Mouse (Mus musculus): Measurements from ENCODE around the gene Cntnap5c. TPM values are rescaled to one million over a fixed set of nuclear protein-coding genes. Genes with fewer than 3 reads are reported as not detected.

Gene Cntnap5c
- polyA plus RNA-seq, 1 experiment = 0.03 TPM

DNA sequence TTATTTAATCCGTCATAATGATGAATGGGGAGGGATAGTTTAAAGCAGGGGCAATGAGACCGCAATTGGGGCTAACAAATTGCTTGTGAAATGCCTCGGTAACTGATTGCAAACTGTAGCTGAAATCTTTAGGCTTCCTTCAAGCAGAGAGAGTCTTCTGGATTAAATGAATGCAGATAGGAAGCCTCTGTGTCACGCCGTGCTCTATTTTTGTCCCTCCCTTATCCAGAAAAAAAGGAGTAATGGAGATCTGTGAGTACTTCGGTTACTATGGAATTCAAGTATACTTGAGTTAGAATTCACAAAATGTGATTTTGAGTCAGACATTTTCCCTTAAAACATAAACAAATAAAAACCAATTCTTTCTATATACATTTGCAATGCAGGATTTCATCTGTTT, 581.9 kb downstream of the Cntnap5c start:
- WGBS = 90% methylated on average over 6 of the region's 6 CpGs
- H3K4me1 ChIP-seq (replicated peaks; ENCODE audit: control insufficient read depth, insufficient read depth, low read length) = no peaks in the 10 kb centered on the region
- TF ChIP-seq POLR2A (IDR thresholded peaks at IDR 0.05; ENCODE audit: control insufficient read depth, extremely low read depth, insufficient read depth, low read length, poor library complexity) (no peak), CTCF (IDR thresholded peaks at IDR 0.05; ENCODE audit: borderline replicate concordance, control insufficient read depth, extremely low read depth, insufficient read depth, low read length, poor library complexity) (no peak)
- H3K27me3 ChIP-seq (ENCODE audit: control insufficient read depth, insufficient read depth, low read length) = no peaks in the 10 kb centered on the region
- H3K36me3 ChIP-seq (ENCODE audit: control insufficient read depth, insufficient read depth, low read length) = no peaks in the 10 kb centered on the region
- H3K27ac ChIP-seq (ENCODE audit: control insufficient read depth, insufficient read depth, low read length) = no peak overlapping the region
- DNase-seq = no peak
- no peak overlapping the region for H3K4me3 ChIP-seq (ENCODE audit: control insufficient read depth, insufficient read depth, low read length)

- no peak for DNase-seq
- Histone ChIP-seq H3K4me1 (replicated peaks; ENCODE audit: control insufficient read depth, insufficient read depth, low read length) (no peaks in the 10 kb centered on the region), H3K27ac (ENCODE audit: control insufficient read depth, insufficient read depth, low read length) (no peak overlapping the region), H3K4me3 (ENCODE audit: control insufficient read depth, insufficient read depth, low read length) (no peak overlapping the region), H3K27me3 (ENCODE audit: control insufficient read depth, insufficient read depth, low read length) (no peaks in the 10 kb centered on the region), H3K36me3 (ENCODE audit: control insufficient read depth, insufficient read depth, low read length) (no peaks in the 10 kb centered on the region)
- WGBS = 83% methylated on average over 2 of the region's 2 CpGs
- no peak for TF ChIP-seq CTCF (IDR thresholded peaks at IDR 0.05; ENCODE audit: borderline replicate concordance, control insufficient read depth, extremely low read depth, insufficient read depth, low read length, poor library complexity)
- TF ChIP-seq POLR2A (IDR thresholded peaks at IDR 0.05; ENCODE audit: control insufficient read depth, extremely low read depth, insufficient read depth, low read length, poor library complexity) = no peak
Measured at GRCm38 (mm10) chr17:58356224-58356623, 586.9 kb downstream of the Cntnap5c start.

- Histone ChIP-seq H3K36me3 (ENCODE audit: control insufficient read depth, insufficient read depth, low read length) (no peaks in the 10 kb centered on the region), H3K27me3 (ENCODE audit: control insufficient read depth, insufficient read depth, low read length) (no peaks in the 10 kb centered on the region), H3K4me3 (ENCODE audit: control insufficient read depth, insufficient read depth, low read length) (no peak overlapping the region), H3K4me1 (replicated peaks; ENCODE audit: control insufficient read depth, insufficient read depth, low read length) (no peaks in the 10 kb centered on the region), H3K27ac (ENCODE audit: control insufficient read depth, insufficient read depth, low read length) (no peak overlapping the region)
- no peak for DNase-seq
- 81% methylated on average over 4 of the region's 4 CpGs for WGBS
- no peak for TF ChIP-seq CTCF (IDR thresholded peaks at IDR 0.05; ENCODE audit: borderline replicate concordance, control insufficient read depth, extremely low read depth, insufficient read depth, low read length, poor library complexity)
Measured at GRCm38 (mm10) chr17:58363582-58364267, 594.4 kb downstream of the Cntnap5c start.

GRCm38 (mm10) chr17:58370089-58370488, 600.7 kb downstream of the Cntnap5c start:
- no peaks in the 10 kb centered on the region for H3K4me1 ChIP-seq (replicated peaks; ENCODE audit: control insufficient read depth, insufficient read depth, low read length)
- H3K36me3 ChIP-seq (ENCODE audit: control insufficient read depth, insufficient read depth, low read length) = no peaks in the 10 kb centered on the region
- no peak for DNase-seq
- no peak overlapping the region for H3K27ac ChIP-seq (ENCODE audit: control insufficient read depth, insufficient read depth, low read length)
- no peaks in the 10 kb centered on the region for H3K27me3 ChIP-seq (ENCODE audit: control insufficient read depth, insufficient read depth, low read length)
- no peak for TF ChIP-seq POLR2A (IDR thresholded peaks at IDR 0.05; ENCODE audit: control insufficient read depth, extremely low read depth, insufficient read depth, low read length, poor library complexity)
- no peak for TF ChIP-seq CTCF (IDR thresholded peaks at IDR 0.05; ENCODE audit: borderline replicate concordance, control insufficient read depth, extremely low read depth, insufficient read depth, low read length, poor library complexity)
- no peak overlapping the region for H3K4me3 ChIP-seq (ENCODE audit: control insufficient read depth, insufficient read depth, low read length)

GRCm38 (mm10) chr17:58407769-58408168, 638.4 kb downstream of the Cntnap5c start:
- Histone ChIP-seq H3K36me3 (ENCODE audit: control insufficient read depth, insufficient read depth, low read length) (no peaks in the 10 kb centered on the region), H3K27ac (ENCODE audit: control insufficient read depth, insufficient read depth, low read length) (no peak overlapping the region), H3K4me3 (ENCODE audit: control insufficient read depth, insufficient read depth, low read length) (no peak overlapping the region), H3K4me1 (replicated peaks; ENCODE audit: control insufficient read depth, insufficient read depth, low read length) (no peaks in the 10 kb centered on the region), H3K27me3 (ENCODE audit: control insufficient read depth, insufficient read depth, low read length) (no peaks in the 10 kb centered on the region)
- no peak for DNase-seq
- TF ChIP-seq CTCF (IDR thresholded peaks at IDR 0.05; ENCODE audit: borderline replicate concordance, control insufficient read depth, extremely low read depth, insufficient read depth, low read length, poor library complexity) (no peak), POLR2A (IDR thresholded peaks at IDR 0.05; ENCODE audit: control insufficient read depth, extremely low read depth, insufficient read depth, low read length, poor library complexity) (no peak)

- H3K27me3 ChIP-seq (ENCODE audit: control insufficient read depth, insufficient read depth, low read length) = no peaks in the 10 kb centered on the region
- no peak overlapping the region for H3K4me3 ChIP-seq (ENCODE audit: control insufficient read depth, insufficient read depth, low read length)
- H3K27ac ChIP-seq (ENCODE audit: control insufficient read depth, insufficient read depth, low read length) = no peak overlapping the region
- H3K36me3 ChIP-seq (ENCODE audit: control insufficient read depth, insufficient read depth, low read length) = no peaks in the 10 kb centered on the region
- no peak for TF ChIP-seq CTCF (IDR thresholded peaks at IDR 0.05; ENCODE audit: borderline replicate concordance, control insufficient read depth, extremely low read depth, insufficient read depth, low read length, poor library complexity)
- TF ChIP-seq POLR2A (IDR thresholded peaks at IDR 0.05; ENCODE audit: control insufficient read depth, extremely low read depth, insufficient read depth, low read length, poor library complexity) = no peak
- no peak for DNase-seq
- 59% methylated on average over 1 of the region's 1 CpGs for WGBS
- H3K4me1 ChIP-seq (replicated peaks; ENCODE audit: control insufficient read depth, insufficient read depth, low read length) = no peaks in the 10 kb centered on the region
Measured at GRCm38 (mm10) chr17:58408756-58409155, 639.4 kb downstream of the Cntnap5c start.

- Histone ChIP-seq H3K27me3 (ENCODE audit: control insufficient read depth, insufficient read depth, low read length) (no peaks in the 10 kb centered on the region), H3K4me1 (replicated peaks; ENCODE audit: control insufficient read depth, insufficient read depth, low read length) (no peaks in the 10 kb centered on the region), H3K36me3 (ENCODE audit: control insufficient read depth, insufficient read depth, low read length) (no peaks in the 10 kb centered on the region), H3K27ac (ENCODE audit: control insufficient read depth, insufficient read depth, low read length) (no peak overlapping the region), H3K4me3 (ENCODE audit: control insufficient read depth, insufficient read depth, low read length) (no peak overlapping the region)
- DNase-seq = no peak
- TF ChIP-seq POLR2A (IDR thresholded peaks at IDR 0.05; ENCODE audit: control insufficient read depth, extremely low read depth, insufficient read depth, low read length, poor library complexity) = no peak
- no peak for TF ChIP-seq CTCF (IDR thresholded peaks at IDR 0.05; ENCODE audit: borderline replicate concordance, control insufficient read depth, extremely low read depth, insufficient read depth, low read length, poor library complexity)
Measured at GRCm38 (mm10) chr17:58437443-58437842, 668.1 kb downstream of the Cntnap5c start.

Other genes with a start within 250 kb of the Cntnap5c start
- not detected in 2 replicates for gene Vmn2r120, start 224.1 kb upstream of the Cntnap5c start, polyA plus RNA-seq (2012; rRNA removed)
- gene Gm21834, start 27.4 kb upstream of the Cntnap5c start, polyA plus RNA-seq (2012; rRNA removed) = not detected in 2 replicates

Measured in thymus, adult 2 months (tissue).